31 mouse cellular contexts compared by ENCODE assay signal in genomic region chr16:48247044-48247661, GRCm38 (mm10). TPM values are rescaled to one million over a fixed set of nuclear protein-coding genes. Genes with fewer than 3 reads are reported as not detected.
A peak's percentile ranks its signal among the peaks of the same experiment; 100 is the strongest.
DNase-seq lines count a peak whose midpoint lies in the region; ATAC-seq and TF ChIP-seq lines count a peak whose summit lies in the region.
"Had no signal": no experiment of that assay in that cellular context is flagged by ENCODE, and none has a peak within 500 bp of the region (broad histone marks: within the 10 kb centered on the region; RNA-seq: fewer than 3 reads in every experiment).

No protein-coding gene starts in this region.

- no peak overlapping the region for H3K4me2 ChIP-seq in hindbrain, embryonic 15.5 days
- H3K4me2 ChIP-seq in hindbrain, embryonic 11.5 days (replicated peaks; ENCODE audit: low read depth, low read length) = no peak overlapping the region
- no peak overlapping the region for H3K4me2 ChIP-seq in midbrain, embryonic 14.5 days (ENCODE audit: low read length)
- no peak overlapping the region for H3K4me2 ChIP-seq in neural tube, embryonic 15.5 days
- no peak overlapping the region for H3K4me2 ChIP-seq in midbrain, postnatal 0 days (ENCODE audit: low read depth, low read length, poor library complexity, severe bottlenecking)
- H3K4me2 ChIP-seq in lung, postnatal 0 days (replicated peaks; ENCODE audit: low read depth, low read length) = no peak overlapping the region
- H3K4me2 ChIP-seq: heart, embryonic 12.5 days; heart, embryonic 15.5 days; intestine, embryonic 15.5 days had no signal

- ATAC-seq in hindbrain, embryonic 15.5 days (ENCODE audit: low FRiP score, low read depth) = peak; percentile 59; the same call in 1 of the 2 replicates
- ATAC-seq in hindbrain, embryonic 11.5 days (ENCODE audit: low FRiP score) = no peak
- no peak for ATAC-seq in midbrain, embryonic 14.5 days (ENCODE audit: low FRiP score, low TSS enrichment)
- ATAC-seq in neural tube, embryonic 15.5 days (ENCODE audit: low FRiP score) = peak; percentile 55; the same call in 1 of the 2 replicates
- 0 out of 2 replicates have a peak, but pooled peaks have one; percentile 38 for ATAC-seq in midbrain, postnatal 0 days (ENCODE audit: low FRiP score)
- no peak for ATAC-seq in lung, postnatal 0 days
- ATAC-seq: CD4-positive, CD25-positive, alpha-beta regulatory T cell, adult 4 months; forebrain, embryonic 14.5 days; intestine, embryonic 15.5 days had no signal

- no peak for DNase-seq in hindbrain, embryonic 11.5 days (ENCODE audit: low spot score)
- peak; percentile 21 for DNase-seq in midbrain, embryonic 14.5 days
- DNase-seq in midbrain, embryonic 10.5 days (ENCODE audit: low spot score) = no peak
- DNase-seq in neural tube, embryonic 10.5 days (ENCODE audit: extremely low spot score, low spot score) = no peak
- DNase-seq in midbrain, postnatal 0 days (ENCODE audit: low spot score) = peak; percentile 26
- no peak for DNase-seq in lung, postnatal 0 days (ENCODE audit: low spot score)
- DNase-seq: adrenal gland, adult 2 months; adrenal gland, postnatal 14 days; cerebellum, adult 18-20 months; cerebellum, adult 9-10 months; cerebellum, postnatal 14 days; gastrocnemius, adult 2 months; gastrocnemius, postnatal 14 days; heart, adult 18-20 months; heart, postnatal 10 days; heart, postnatal 36 days had no signal

- no peak for TF ChIP-seq CTCF in midbrain, postnatal 0 days (IDR thresholded peaks at IDR 0.05)
- TF ChIP-seq CTCF in lung, postnatal 0 days (IDR thresholded peaks at IDR 0.05) = no peak

- H3K36me3 ChIP-seq in hindbrain, embryonic 15.5 days = no peaks in the 10 kb centered on the region
- no peaks in the 10 kb centered on the region for H3K36me3 ChIP-seq in hindbrain, embryonic 11.5 days (ENCODE audit: control insufficient read depth, insufficient read depth, low read length)
- no peaks in the 10 kb centered on the region for H3K36me3 ChIP-seq in midbrain, embryonic 14.5 days (ENCODE audit: control insufficient read depth, insufficient read depth, low read length)
- H3K36me3 ChIP-seq in midbrain, embryonic 10.5 days = no peaks in the 10 kb centered on the region
- H3K36me3 ChIP-seq in neural tube, embryonic 15.5 days = no peaks in the 10 kb centered on the region
- H3K36me3 ChIP-seq in midbrain, postnatal 0 days (ENCODE audit: insufficient read depth, low read length) = no peaks in the 10 kb centered on the region
- H3K36me3 ChIP-seq in lung, postnatal 0 days (ENCODE audit: insufficient read depth, low read length) = no peaks in the 10 kb centered on the region
- H3K36me3 ChIP-seq: forebrain, embryonic 10.5 days; heart, embryonic 12.5 days; heart, embryonic 15.5 days; hindbrain, embryonic 10.5 days; intestine, embryonic 15.5 days had no signal

- H3K27ac ChIP-seq in hindbrain, embryonic 15.5 days (replicated peaks) = no peak overlapping the region
- no peak overlapping the region for H3K27ac ChIP-seq in hindbrain, embryonic 11.5 days (ENCODE audit: low read depth, low read length)
- no peak overlapping the region for H3K27ac ChIP-seq in midbrain, embryonic 14.5 days (replicated peaks; ENCODE audit: low read depth, low read length)
- no peak overlapping the region for H3K27ac ChIP-seq in midbrain, embryonic 10.5 days (replicated peaks)
- no peak overlapping the region for H3K27ac ChIP-seq in neural tube, embryonic 15.5 days (replicated peaks)
- H3K27ac ChIP-seq in midbrain, postnatal 0 days (ENCODE audit: low read depth, low read length) = no peak overlapping the region
- H3K27ac ChIP-seq in lung, postnatal 0 days (ENCODE audit: low read length) = no peak overlapping the region
- H3K27ac ChIP-seq: forebrain, embryonic 10.5 days; gastrocnemius, adult 2 months; heart, embryonic 15.5 days; hindbrain, embryonic 10.5 days; intestine, embryonic 15.5 days had no signal

- 76% methylated on average over 2 of the region's 2 CpGs for WGBS in hindbrain, embryonic 15.5 days
- 88% methylated on average over 2 of the region's 2 CpGs for WGBS in hindbrain, embryonic 11.5 days
- 73% methylated on average over 2 of the region's 2 CpGs for WGBS in midbrain, embryonic 14.5 days
- WGBS in midbrain, embryonic 10.5 days = 78% methylated on average over 2 of the region's 2 CpGs
- WGBS in neural tube, embryonic 15.5 days = 67% methylated on average over 2 of the region's 2 CpGs
- 48% methylated on average over 2 of the region's 2 CpGs for WGBS in midbrain, postnatal 0 days
- 81% methylated on average over 2 of the region's 2 CpGs for WGBS in lung, postnatal 0 days

- H3K9ac ChIP-seq in hindbrain, embryonic 15.5 days = no peak overlapping the region
- H3K9ac ChIP-seq in hindbrain, embryonic 11.5 days (ENCODE audit: low read depth, low read length) = no peak overlapping the region
- H3K9ac ChIP-seq in midbrain, embryonic 14.5 days (replicated peaks; ENCODE audit: low read length) = no peak overlapping the region
- H3K9ac ChIP-seq in neural tube, embryonic 15.5 days (replicated peaks) = no peak overlapping the region
- no peak overlapping the region for H3K9ac ChIP-seq in midbrain, postnatal 0 days (replicated peaks; ENCODE audit: low read length, poor library complexity, severe bottlenecking)
- no peak overlapping the region for H3K9ac ChIP-seq in lung, postnatal 0 days (replicated peaks; ENCODE audit: low read depth)
- H3K9ac ChIP-seq: heart, embryonic 12.5 days; heart, embryonic 15.5 days; intestine, embryonic 15.5 days had no signal

- no peaks in the 10 kb centered on the region for H3K4me1 ChIP-seq in hindbrain, embryonic 15.5 days (replicated peaks)
- no peaks in the 10 kb centered on the region for H3K4me1 ChIP-seq in hindbrain, embryonic 11.5 days (replicated peaks; ENCODE audit: control insufficient read depth, insufficient read depth, low read length)
- H3K4me1 ChIP-seq in midbrain, embryonic 14.5 days (ENCODE audit: control insufficient read depth, insufficient read depth, low read length) = no peaks in the 10 kb centered on the region
- H3K4me1 ChIP-seq in midbrain, embryonic 10.5 days = 0 out of 2 replicates have a peak, but pooled peaks cover 7% of the 10 kb centered on the region
- H3K4me1 ChIP-seq in neural tube, embryonic 15.5 days = peaks cover 2% of the 10 kb centered on the region; the same call in 1 of the 2 replicates
- no peaks in the 10 kb centered on the region for H3K4me1 ChIP-seq in midbrain, postnatal 0 days (ENCODE audit: insufficient read depth, low read length)
- no peaks in the 10 kb centered on the region for H3K4me1 ChIP-seq in lung, postnatal 0 days (ENCODE audit: insufficient read depth, low read depth, low read length)
- H3K4me1 ChIP-seq: heart, embryonic 12.5 days; heart, embryonic 15.5 days; hindbrain, embryonic 10.5 days; intestine, embryonic 15.5 days had no signal

- TF ChIP-seq EP300 in lung, postnatal 0 days (IDR thresholded peaks at IDR 0.05) = no peak

- H3K27me3 ChIP-seq in hindbrain, embryonic 15.5 days = no peaks in the 10 kb centered on the region
- no peaks in the 10 kb centered on the region for H3K27me3 ChIP-seq in hindbrain, embryonic 11.5 days (ENCODE audit: control insufficient read depth, insufficient read depth, low read length)
- no peaks in the 10 kb centered on the region for H3K27me3 ChIP-seq in midbrain, embryonic 14.5 days (ENCODE audit: control insufficient read depth, insufficient read depth, low read length)
- H3K27me3 ChIP-seq in midbrain, embryonic 10.5 days (ENCODE audit: low read depth, poor library complexity, severe bottlenecking) = no peaks in the 10 kb centered on the region
- no peaks in the 10 kb centered on the region for H3K27me3 ChIP-seq in neural tube, embryonic 15.5 days (replicated peaks)
- H3K27me3 ChIP-seq in midbrain, postnatal 0 days (ENCODE audit: insufficient read depth, low read length) = no peaks in the 10 kb centered on the region
- no peaks in the 10 kb centered on the region for H3K27me3 ChIP-seq in lung, postnatal 0 days (replicated peaks; ENCODE audit: insufficient read depth, low read length)
- H3K27me3 ChIP-seq: heart, embryonic 12.5 days; heart, embryonic 15.5 days; intestine, embryonic 15.5 days had no signal

- H3K4me3 ChIP-seq in hindbrain, embryonic 15.5 days = no peak overlapping the region
- no peak overlapping the region for H3K4me3 ChIP-seq in hindbrain, embryonic 11.5 days (ENCODE audit: low read depth, low read length)
- no peak overlapping the region for H3K4me3 ChIP-seq in midbrain, embryonic 14.5 days (replicated peaks; ENCODE audit: low read depth, low read length)
- no peak overlapping the region for H3K4me3 ChIP-seq in midbrain, embryonic 10.5 days
- no peak overlapping the region for H3K4me3 ChIP-seq in neural tube, embryonic 15.5 days (replicated peaks)
- H3K4me3 ChIP-seq in midbrain, postnatal 0 days (ENCODE audit: low read depth, low read length) = no peak overlapping the region
- H3K4me3 ChIP-seq in lung, postnatal 0 days (ENCODE audit: low read depth, low read length) = no peak overlapping the region
- H3K4me3 ChIP-seq: forebrain, embryonic 10.5 days; gastrocnemius, adult 2 months; heart, embryonic 12.5 days; heart, embryonic 15.5 days; hindbrain, embryonic 10.5 days; intestine, embryonic 15.5 days had no signal

- no peaks in the 10 kb centered on the region for H3K9me3 ChIP-seq in hindbrain, embryonic 15.5 days
- H3K9me3 ChIP-seq in hindbrain, embryonic 11.5 days (ENCODE audit: control insufficient read depth, low read length) = no peaks in the 10 kb centered on the region
- H3K9me3 ChIP-seq in midbrain, embryonic 14.5 days (ENCODE audit: control insufficient read depth, low read length) = no peaks in the 10 kb centered on the region
- no peaks in the 10 kb centered on the region for H3K9me3 ChIP-seq in midbrain, embryonic 10.5 days (replicated peaks)
- H3K9me3 ChIP-seq in neural tube, embryonic 15.5 days (replicated peaks) = no peaks in the 10 kb centered on the region
- H3K9me3 ChIP-seq in midbrain, postnatal 0 days (ENCODE audit: low read length) = no peaks in the 10 kb centered on the region
- no peaks in the 10 kb centered on the region for H3K9me3 ChIP-seq in lung, postnatal 0 days (ENCODE audit: low read length)
- H3K9me3 ChIP-seq: forebrain, embryonic 10.5 days; heart, embryonic 12.5 days; heart, embryonic 15.5 days; hindbrain, embryonic 10.5 days; intestine, embryonic 15.5 days had no signal

RNA-seq across cellular contexts. Expression of gene Dppa4, which starts 36.4 kb away (rescaled TPM):
- not detected in 2 replicates for polyA plus RNA-seq in hindbrain, embryonic 15.5 days (2015; fragmentation: Nextera tagmentation; extraction: Ambion mirVana)
- not detected in 2 replicates for polyA plus RNA-seq in hindbrain, embryonic 11.5 days (2014; fragmentation: Nextera tagmentation; extraction: Ambion mirVana)
- polyA plus RNA-seq in midbrain, embryonic 14.5 days (2014; fragmentation: Nextera tagmentation; extraction: Ambion mirVana) = not detected in 2 replicates
- polyA plus RNA-seq in midbrain, embryonic 10.5 days (2016; fragmentation: Nextera tagmentation; extraction: Ambion mirVana) = not detected in 2 replicates
- not detected in 2 replicates for polyA plus RNA-seq in neural tube, embryonic 15.5 days (2015; fragmentation: Nextera tagmentation; extraction: Ambion mirVana)
- total RNA-seq in midbrain, postnatal 0 days (2014; rRNA removed) = not detected in 2 replicates
- not detected in 2 replicates for polyA plus RNA-seq in midbrain, postnatal 0 days (2015; fragmentation: Nextera tagmentation; extraction: Ambion mirVana)
- not detected in 2 replicates for polyA plus RNA-seq in lung, postnatal 0 days (2015; fragmentation: Nextera tagmentation; extraction: Ambion mirVana)
- total RNA-seq: adrenal gland, adult 2 months; adrenal gland, postnatal 14 days; adrenal gland, postnatal 4 days; gastrocnemius, adult 2 months; gastrocnemius, postnatal 14 days; heart, adult 18-20 months; heart, postnatal 10 days; heart, postnatal 36 days; MEL had no signal
- polyA plus RNA-seq: adrenal gland, adult 2 months; CD4-positive, CD25-positive, alpha-beta regulatory T cell, adult 4 months; embryonic facial prominence, embryonic 11.5 days; embryonic facial prominence, embryonic 14.5 days; forebrain, embryonic 10.5 days; forebrain, embryonic 14.5 days; frontal cortex, adult 2 months; gonadal fat pad, adult 2 months; heart, embryonic 12.5 days; heart, embryonic 15.5 days; intestine, embryonic 15.5 days had no signal

RNA-seq across cellular contexts. Expression of gene Dppa2, which starts 56.6 kb away (rescaled TPM):
- polyA plus RNA-seq in hindbrain, embryonic 15.5 days (2015; fragmentation: Nextera tagmentation; extraction: Ambion mirVana) = 0.08 TPM in 1 of 2 replicates, not detected in the other
- polyA plus RNA-seq in hindbrain, embryonic 11.5 days (2014; fragmentation: Nextera tagmentation; extraction: Ambion mirVana) = not detected in 2 replicates
- polyA plus RNA-seq in midbrain, embryonic 14.5 days (2014; fragmentation: Nextera tagmentation; extraction: Ambion mirVana) = not detected in 2 replicates
- polyA plus RNA-seq in midbrain, embryonic 10.5 days (2016; fragmentation: Nextera tagmentation; extraction: Ambion mirVana) = not detected in 2 replicates
- not detected in 2 replicates for polyA plus RNA-seq in neural tube, embryonic 15.5 days (2015; fragmentation: Nextera tagmentation; extraction: Ambion mirVana)
- not detected in 2 replicates for total RNA-seq in midbrain, postnatal 0 days (2014; rRNA removed)
- not detected in 2 replicates for polyA plus RNA-seq in midbrain, postnatal 0 days (2015; fragmentation: Nextera tagmentation; extraction: Ambion mirVana)
- polyA plus RNA-seq in lung, postnatal 0 days (2015; fragmentation: Nextera tagmentation; extraction: Ambion mirVana) = 0.07 TPM in 1 of 2 replicates, not detected in the other
- total RNA-seq: adrenal gland, adult 2 months; adrenal gland, postnatal 14 days; adrenal gland, postnatal 4 days; gastrocnemius, adult 2 months; gastrocnemius, postnatal 14 days; heart, adult 18-20 months; heart, postnatal 10 days; heart, postnatal 36 days; MEL had no signal
- polyA plus RNA-seq: adrenal gland, adult 2 months; CD4-positive, CD25-positive, alpha-beta regulatory T cell, adult 4 months; embryonic facial prominence, embryonic 11.5 days; embryonic facial prominence, embryonic 14.5 days; forebrain, embryonic 10.5 days; forebrain, embryonic 14.5 days; frontal cortex, adult 2 months; gonadal fat pad, adult 2 months; heart, embryonic 12.5 days; heart, embryonic 15.5 days; hindbrain, embryonic 10.5 days; intestine, embryonic 15.5 days had no signal

Comparison
In these comparisons a context has a peak if more than half of its experiments do, and no peak if none do; other contexts are left out.
1. ATAC-seq: peak in hindbrain, embryonic 15.5 days (single experiment), neural tube, embryonic 15.5 days (single experiment) and midbrain, postnatal 0 days (single experiment); none in hindbrain, embryonic 11.5 days (single experiment), midbrain, embryonic 14.5 days (single experiment) and lung, postnatal 0 days (single experiment).
2. DNase-seq: peak in midbrain, embryonic 14.5 days (single experiment) and midbrain, postnatal 0 days (single experiment); none in hindbrain, embryonic 11.5 days (single experiment), midbrain, embryonic 10.5 days (single experiment), neural tube, embryonic 10.5 days (single experiment) and lung, postnatal 0 days (single experiment).